Mouse (Mus musculus) liver, embryonic 16.5 days (tissue): ENCODE measurements around the gene Adnp. TPM values are rescaled to one million over a fixed set of nuclear protein-coding genes. Genes with fewer than 3 reads are reported as not detected.

ENCODE experiments used
- ATAC-seq: fragments of 200-750 bp; cut with Nextera tagmentation; 2 replicates; pipeline ENCODE4 v1.8.0; 2017; ENCODE audit warnings: low read depth, mild to moderate bottlenecking, moderate number of reproducible peaks, moderate library complexity
- H3K27ac ChIP-seq: fragments of 300-500 bp; sonication (generic); 2 replicates; pipeline ENCODE4 v1.5.1; 2014; ENCODE audit warnings: mild to moderate bottlenecking, low read length
- H3K27me3 ChIP-seq: fragments of 300-500 bp; sonication (generic); 2 replicates; pipeline ENCODE4 v1.6.1; 2014; ENCODE audit warnings: low read depth, low read length, mixed read lengths; ENCODE audit not compliant: control insufficient read depth, insufficient read depth
- H3K36me3 ChIP-seq: fragments of 300-500 bp; sonication (generic); 2 replicates; pipeline ENCODE4 v1.6.1; 2014; ENCODE audit warnings: mild to moderate bottlenecking; ENCODE audit not compliant: control insufficient read depth, insufficient read depth
- H3K4me1 ChIP-seq: fragments of 300-500 bp; sonication (generic); 2 replicates; pipeline ENCODE4 v1.6.1; 2014; ENCODE audit warnings: low read depth, low read length, mixed read lengths; ENCODE audit not compliant: control insufficient read depth
- H3K4me2 ChIP-seq: fragments of 300-500 bp; sonication (generic); 2 replicates; pipeline ENCODE4 v1.6.1; 2014; ENCODE audit warnings: low read depth, low read length, mixed read lengths
- H3K4me3 ChIP-seq: fragments of 300-500 bp; sonication (generic); 2 replicates; pipeline ENCODE4 v1.5.1; 2014; ENCODE audit warnings: low read depth, mild to moderate bottlenecking, low read length
- H3K9ac ChIP-seq: fragments of 300-500 bp; sonication (generic); 2 replicates; pipeline ENCODE4 v1.6.1; 2014; ENCODE audit warnings: low read depth, low read length
- H3K9me3 ChIP-seq: fragments of 300-500 bp; sonication (generic); replicated peaks from 2 replicates; pipeline ENCODE4 v1.6.1; 2016; ENCODE audit warnings: low read length; ENCODE audit not compliant: control insufficient read depth
- WGBS: fragments of 180-500 bp; shearing (Covaris S2); extraction: QIAGEN DNeasy Blood & Tissue Kit; methylation state at CpG from one replicate; pipeline ENCODE4 v1.1.7; 2014; ENCODE audit not compliant: insufficient replicate concordance; 5-methylcytosine and 5-hydroxymethylcytosine counted together
- polyA plus RNA-seq: library from polyadenylated mRNA; unstranded; fragments of >200 nt; fragmentation: Nextera tagmentation; extraction: Ambion mirVana; gene quantifications from 2 replicates; pipeline ENCODE4 v1.2.1, GENCODE M21; 2015

Adnp gene
- polyA plus RNA-seq, 1 experiment from 2014 or later = 0.27 TPM

GRCm38 (mm10) chr2:168223326-168223725 is 16.4 kb upstream of the Adnp start:
- 88% methylated on average over 6 of the region's 6 CpGs for WGBS
- H3K4me2 ChIP-seq = no peak overlapping the region

GRCm38 (mm10) chr2:168213788-168214397 is 7.0 kb upstream of the Adnp start:
- Histone ChIP-seq H3K36me3 (peaks cover 54% of the 10 kb centered on the region), H3K9ac (no peak overlapping the region), H3K27me3 (no peaks in the 10 kb centered on the region), H3K9me3 (no peaks in the 10 kb centered on the region), H3K27ac (no peak overlapping the region), H3K4me1 (no peaks in the 10 kb centered on the region), H3K4me3 (no peak overlapping the region), H3K4me2 (no peak overlapping the region)
- no peak for ATAC-seq
- WGBS = 59% methylated on average over 5 of the region's 5 CpGs

More at GRCm38 (mm10) chr2:168223326-168223725, 16.4 kb upstream of the Adnp start:
- Histone ChIP-seq H3K9ac (no peak overlapping the region), H3K27me3 (no peaks in the 10 kb centered on the region), H3K36me3 (peaks cover 63% of the 10 kb centered on the region), H3K4me1 (peaks cover 5% of the 10 kb centered on the region), H3K9me3 (no peaks in the 10 kb centered on the region), H3K27ac (no peak overlapping the region), H3K4me3 (no peak overlapping the region)
- no peak for ATAC-seq

- Histone ChIP-seq H3K9me3 (no peaks in the 10 kb centered on the region), H3K27ac (peak overlapping the region; percentile 95), H3K4me3 (no peak overlapping the region), H3K36me3 (peaks cover 31% of the 10 kb centered on the region), H3K27me3 (no peaks in the 10 kb centered on the region), H3K4me2 (peak overlapping the region; percentile 90; the same call in 1 of the 2 replicates), H3K9ac (no peak overlapping the region), H3K4me1 (peaks cover 26% of the 10 kb centered on the region)
- WGBS = 77% methylated on average over 3 of the region's 3 CpGs
- ATAC-seq = no peak
These were observed 971 bp upstream of the Adnp start for GRCm38 (mm10) chr2:168207883-168208282.

GRCm38 (mm10) chr2:168205681-168206631 is 956 bp downstream of the Adnp start:
- Histone ChIP-seq H3K27me3 (no peaks in the 10 kb centered on the region), H3K9me3 (no peaks in the 10 kb centered on the region), H3K9ac (peak overlapping the region; percentile 98), H3K4me3 (peak overlapping the region; percentile 92), H3K27ac (peak overlapping the region; percentile 95), H3K4me2 (peak overlapping the region; percentile 90), H3K36me3 (peaks cover 16% of the 10 kb centered on the region), H3K4me1 (peaks cover 31% of the 10 kb centered on the region)
- no peak for ATAC-seq
- 1% methylated on average over 44 of the region's 49 CpGs for WGBS

GRCm38 (mm10) chr2:168205265-168205664 is 1.6 kb downstream of the Adnp start:
- H3K36me3 ChIP-seq = peaks cover 10% of the 10 kb centered on the region

GRCm38 (mm10) chr2:168204476-168204999 is 2.4 kb downstream of the Adnp start:
- Histone ChIP-seq H3K27ac (no peak overlapping the region), H3K4me1 (peaks cover 41% of the 10 kb centered on the region), H3K4me3 (peak overlapping the region; percentile 92), H3K9ac (no peak overlapping the region), H3K27me3 (no peaks in the 10 kb centered on the region), H3K36me3 (peaks cover 10% of the 10 kb centered on the region), H3K9me3 (no peaks in the 10 kb centered on the region), H3K4me2 (peak overlapping the region; percentile 90)
- ATAC-seq = no peak
- 83% methylated on average over 8 of the region's 8 CpGs for WGBS

More at GRCm38 (mm10) chr2:168205265-168205664, 1.6 kb downstream of the Adnp start:
- 3% methylated on average over 6 of the region's 6 CpGs for WGBS
- peak overlapping the region; percentile 95 for H3K27ac ChIP-seq
- H3K27me3 ChIP-seq = no peaks in the 10 kb centered on the region
- peak; percentile 59 for ATAC-seq
- no peaks in the 10 kb centered on the region for H3K9me3 ChIP-seq
- peak overlapping the region; percentile 90 for H3K4me2 ChIP-seq
- peaks cover 37% of the 10 kb centered on the region for H3K4me1 ChIP-seq
- peak overlapping the region; percentile 92 for H3K4me3 ChIP-seq
- H3K9ac ChIP-seq = peak overlapping the region; percentile 98

- 50% methylated on average over 5 of the region's 5 CpGs for WGBS
- Histone ChIP-seq H3K4me3 (no peak overlapping the region), H3K27ac (no peak overlapping the region), H3K4me2 (no peak overlapping the region), H3K27me3 (no peaks in the 10 kb centered on the region), H3K4me1 (peaks cover 33% of the 10 kb centered on the region), H3K9me3 (no peaks in the 10 kb centered on the region), H3K36me3 (peaks cover 8% of the 10 kb centered on the region), H3K9ac (no peak overlapping the region)
- ATAC-seq = no peak
These were observed 6.8 kb downstream of the Adnp start for GRCm38 (mm10) chr2:168200014-168200691.

GRCm38 (mm10) chr2:168199476-168199875 is 7.4 kb downstream of the Adnp start:
- 89% methylated on average over 4 of the region's 4 CpGs for WGBS
- H3K4me1 ChIP-seq = peaks cover 28% of the 10 kb centered on the region

More at GRCm38 (mm10) chr2:168199476-168199875, 7.4 kb downstream of the Adnp start:
- no peaks in the 10 kb centered on the region for H3K27me3 ChIP-seq
- no peak overlapping the region for H3K27ac ChIP-seq
- H3K9ac ChIP-seq = no peak overlapping the region
- no peak for ATAC-seq
- peaks cover 8% of the 10 kb centered on the region for H3K36me3 ChIP-seq
- peak overlapping the region; percentile 4; the same call in 1 of the 2 replicates for H3K4me2 ChIP-seq
- no peaks in the 10 kb centered on the region for H3K9me3 ChIP-seq
- no peak overlapping the region for H3K4me3 ChIP-seq
